Mouse (Mus musculus) left cerebral cortex, postnatal 14 days (tissue): ENCODE measurements at regions not wholly inside any gene's neighbourhood (a gene's known extent, or its start where the extent isn't known, plus 50 kb on each side); places are given as distances from the start of the nearest gene placed in this dataset.

Experiments used
- DNase-seq, 2 experiments: peaks; one replicate each; pipeline ENCODE4 v3.0.0; 2021 to 2022; ENCODE audit warnings: low spot score in 2 of 2, mixed read lengths in 1 of 2
- intact Hi-C: fragments of 180-260 bp; cut with DNase I; formaldehyde crosslinking; loops from one replicate; pipeline ENCODE4 v1.15.1; 2025

- no peak for DNase-seq
- intact Hi-C loops, result no loop called here
These were observed 134.8 kb upstream of the Ctnnb1 start for GRCm38 (mm10) chr9:120794210-120794609.

GRCm38 (mm10) chr9:120796111-120796880, 132.7 kb upstream of the Ctnnb1 start:
- DNase-seq, result no peak
- intact Hi-C loops, result no loop called here

DNA sequence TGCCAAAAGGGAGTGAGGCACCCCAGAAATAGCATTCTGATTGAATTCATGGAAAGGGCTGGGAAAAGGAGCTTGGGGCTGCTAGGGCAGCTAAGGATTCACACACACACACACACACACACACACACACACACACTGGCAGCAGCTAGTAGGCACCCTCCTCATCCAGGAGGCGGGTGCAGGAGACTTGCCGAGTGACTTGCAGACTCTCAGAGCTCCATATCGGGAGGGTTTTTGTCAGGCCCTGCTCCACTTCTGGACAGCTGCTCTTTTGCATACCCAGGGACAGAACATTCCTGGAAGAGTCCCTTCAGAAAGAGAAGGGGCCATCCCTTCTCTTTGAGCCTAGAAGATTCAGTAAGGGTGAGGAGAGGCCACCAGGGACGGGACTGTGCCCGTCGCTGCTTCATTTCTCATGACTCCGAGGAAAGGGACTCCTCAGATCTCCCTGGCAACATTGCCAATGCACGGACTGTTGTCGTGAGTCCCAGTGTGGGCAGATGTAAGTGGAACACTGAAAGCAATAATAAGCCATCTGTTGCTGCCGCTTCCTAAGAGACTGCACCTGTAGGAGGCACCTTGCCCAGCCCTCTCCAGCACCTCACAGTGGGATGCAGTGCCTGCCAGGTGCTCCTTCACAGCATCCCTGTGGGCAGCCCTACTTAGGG, 130.9 kb upstream of the Ctnnb1 start:
- intact Hi-C loops, result no loop called here
- peak; percentile 46 to 84 for DNase-seq

DNA sequence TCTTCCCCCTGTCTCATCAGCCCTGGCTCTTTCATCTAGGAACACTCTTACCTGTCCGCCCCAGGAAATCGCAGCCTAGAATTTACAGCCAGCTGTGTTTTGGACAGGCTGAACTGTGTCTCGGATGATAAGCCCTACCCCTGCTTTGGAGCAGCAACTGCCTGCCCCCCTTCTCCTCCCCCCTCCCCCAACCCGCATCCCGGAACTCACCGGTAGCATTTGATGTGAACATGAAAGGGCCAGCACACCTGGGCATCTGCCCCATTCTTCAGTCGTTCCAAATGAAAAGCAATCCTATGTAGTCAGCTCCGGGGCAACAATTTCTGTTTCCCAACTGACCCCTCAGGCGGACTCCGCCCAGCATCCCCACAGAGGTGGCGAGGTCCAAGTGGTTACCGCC, 130.1 kb upstream of the Ctnnb1 start:
- intact Hi-C loops, result no loop called here
- no peak for DNase-seq

- intact Hi-C loops, result no loop called here
These were observed 126.4 kb upstream of the Ctnnb1 start for GRCm38 (mm10) chr9:120802646-120803045.

DNA sequence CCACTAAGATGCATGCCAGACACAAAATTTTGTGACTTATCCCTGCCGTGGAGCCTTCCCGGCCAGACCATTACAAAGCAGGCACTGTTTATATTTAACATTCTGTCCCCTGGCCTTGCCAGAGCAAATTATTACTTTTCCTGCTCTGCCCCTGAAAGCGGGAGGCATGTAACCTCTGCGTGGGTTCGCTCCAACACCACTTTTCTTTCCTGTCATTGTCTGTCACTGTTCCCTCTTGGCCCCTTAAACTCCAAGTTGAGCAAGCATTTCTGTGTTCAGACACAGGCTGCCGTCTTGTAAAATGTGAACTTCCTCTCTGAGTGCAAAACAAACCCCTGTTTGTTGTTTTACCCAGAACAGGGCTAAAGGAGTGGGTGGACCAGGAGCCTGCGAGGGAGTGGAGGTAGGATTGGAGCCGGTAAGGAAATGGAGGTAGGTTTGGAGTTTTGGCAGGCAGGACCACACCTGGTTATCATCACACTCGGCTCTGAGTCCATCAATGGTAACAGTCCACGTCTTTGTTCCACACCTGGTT, 124.2 kb upstream of the Ctnnb1 start:
- intact Hi-C loops, result no loop called here
- no peak for DNase-seq

More at GRCm38 (mm10) chr9:120802646-120803045, 126.4 kb upstream of the Ctnnb1 start:
- DNase-seq, result no peak

DNA sequence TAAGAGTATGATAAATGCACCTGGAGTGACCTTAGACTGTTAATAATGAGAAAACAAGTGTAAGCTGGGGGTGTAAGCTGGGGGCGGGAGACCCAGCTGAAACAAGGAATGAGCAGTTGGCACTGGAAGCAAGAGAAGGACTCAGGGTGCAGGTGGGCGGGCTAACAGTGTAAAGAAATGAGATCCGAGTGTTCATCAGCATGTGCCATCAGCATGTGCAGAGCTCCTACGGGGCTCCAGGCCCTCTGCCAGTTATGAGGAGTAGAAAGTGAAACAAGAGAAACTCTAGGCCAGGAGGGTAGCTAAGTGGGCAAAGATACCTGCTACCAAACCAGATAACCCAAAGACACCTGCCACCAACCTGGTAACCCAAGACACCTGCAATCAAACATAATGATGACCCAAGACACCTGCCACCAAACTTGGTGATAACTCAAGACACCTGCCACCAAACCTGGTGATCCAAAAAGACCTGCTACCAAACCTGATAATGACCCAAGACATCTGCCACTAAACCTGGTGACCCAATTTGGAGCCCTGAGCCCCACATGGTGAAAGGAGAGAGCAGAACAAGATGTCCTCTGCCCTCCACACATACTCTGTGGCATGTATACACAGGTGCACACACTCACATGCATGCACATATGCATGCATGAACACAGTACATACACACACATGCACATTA, 120.1 kb upstream of the Ctnnb1 start:
- DNase-seq, result peak; percentile 31 to 76
- intact Hi-C loops, result no loop called here

DNA sequence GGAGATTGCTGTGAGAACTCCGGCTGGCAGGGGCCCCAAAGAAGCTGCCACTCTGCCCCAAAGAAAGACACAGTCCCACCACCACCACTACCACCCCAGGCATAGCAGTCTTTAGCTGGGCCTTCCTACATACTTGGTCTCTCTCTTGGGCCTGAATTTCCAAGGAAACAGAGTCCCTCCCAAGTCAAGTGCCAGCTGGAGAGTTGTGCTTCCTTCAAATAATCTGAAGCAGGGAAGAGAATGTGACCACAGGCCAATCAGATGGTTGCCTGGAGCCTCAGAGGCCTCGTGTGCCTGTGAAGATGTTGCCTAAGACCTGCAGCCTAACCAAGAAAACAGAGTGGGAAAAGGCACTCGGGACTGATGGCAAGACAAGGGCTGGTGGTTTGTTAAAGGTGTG, 117.5 kb upstream of the Ctnnb1 start:
- intact Hi-C loops, result no loop called here
- no peak for DNase-seq

- intact Hi-C loops, result no loop called here
- no peak for DNase-seq
These were observed 116.3 kb upstream of the Ctnnb1 start for GRCm38 (mm10) chr9:120812667-120813210.

GRCm38 (mm10) chr9:120814286-120814685, 114.7 kb upstream of the Ctnnb1 start:
- intact Hi-C loops, result no loop called here
- no peak for DNase-seq

- intact Hi-C loops, result no loop called here
- no peak for DNase-seq
These were observed 110.2 kb upstream of the Ctnnb1 start for GRCm38 (mm10) chr9:120818726-120819317.

DNA sequence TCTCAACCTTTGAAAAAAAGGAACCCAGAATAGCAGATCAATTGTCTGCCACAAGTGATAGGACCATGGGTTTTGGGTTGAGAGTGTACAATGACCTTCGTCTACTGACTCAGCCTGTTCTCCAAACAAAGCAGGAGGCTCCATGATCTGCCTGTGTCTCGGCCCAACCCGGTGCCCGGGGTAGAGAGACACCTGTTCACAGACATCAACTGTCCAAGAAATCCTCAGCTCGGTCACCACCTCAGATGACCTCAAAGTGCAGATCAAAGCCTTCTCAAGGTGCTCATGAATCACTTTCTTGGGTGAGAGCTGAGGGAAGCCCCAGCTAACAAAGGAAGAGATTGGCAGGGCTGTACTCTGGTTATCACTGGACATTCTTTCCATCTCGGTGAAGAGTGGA, 108.1 kb upstream of the Ctnnb1 start:
- intact Hi-C loops, result no loop called here
- no peak for DNase-seq

GRCm38 (mm10) chr9:120823397-120823796, 105.6 kb upstream of the Ctnnb1 start:
- intact Hi-C loops, result no loop called here
- DNase-seq, result peak; percentile 26 to 74

DNA sequence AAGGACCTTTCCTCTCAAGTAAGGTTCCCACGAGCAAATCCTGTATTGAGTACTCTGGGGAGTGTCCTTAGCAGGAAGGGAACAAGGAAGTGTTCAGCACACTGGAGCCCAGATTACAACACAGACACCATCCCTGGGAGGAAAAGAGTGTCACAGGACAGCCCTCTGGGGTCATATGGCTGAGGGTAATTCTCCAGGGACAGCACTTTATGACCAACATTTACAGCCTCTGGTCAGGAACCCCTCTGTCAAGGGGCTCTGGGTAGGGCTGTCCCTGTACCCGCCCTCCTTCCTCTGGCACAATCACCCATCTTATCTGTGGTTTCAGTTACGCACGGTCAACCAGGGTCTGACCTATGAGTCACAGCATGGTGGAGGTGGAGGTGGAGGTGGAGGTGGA, 102.8 kb upstream of the Ctnnb1 start:
- DNase-seq, result no peak
- intact Hi-C loops, result no loop called here

GRCm38 (mm10) chr9:120830526-120830925, 98.5 kb upstream of the Ctnnb1 start:
- DNase-seq, result no peak
- intact Hi-C loops, result no loop called here

GRCm38 (mm10) chr9:120834166-120834565, 94.8 kb upstream of the Ctnnb1 start:
- intact Hi-C loops, result no loop called here
- DNase-seq, result no peak

DNA sequence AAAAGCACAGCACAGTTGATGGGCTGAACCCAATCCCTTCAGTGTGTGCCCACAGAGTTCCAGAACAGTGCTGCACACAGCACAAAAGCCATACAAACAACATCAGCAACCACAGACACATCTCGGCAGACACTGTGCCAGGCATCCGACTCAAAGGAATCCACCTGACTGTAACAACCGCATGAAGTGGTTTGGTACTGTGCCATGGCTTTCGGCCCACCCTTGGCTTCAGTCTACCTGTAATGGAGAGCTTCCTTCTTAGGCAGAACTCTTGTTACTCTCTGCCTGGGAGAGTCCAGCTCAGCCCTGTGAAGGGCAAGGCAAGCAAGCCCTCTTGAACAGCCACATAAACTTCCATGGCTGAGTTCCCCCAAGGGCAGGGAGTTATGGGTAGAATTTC, 93.4 kb upstream of the Ctnnb1 start:
- no peak for DNase-seq
- intact Hi-C loops, result no loop called here

GRCm38 (mm10) chr9:120837431-120838150, 91.4 kb upstream of the Ctnnb1 start:
- intact Hi-C loops, result no loop called here
- peak in 1 of 2 experiments; percentile 63 for DNase-seq

GRCm38 (mm10) chr9:120843753-120844152, 85.3 kb upstream of the Ctnnb1 start:
- no peak for DNase-seq
- intact Hi-C loops, result no loop called here
